Mouse (Mus musculus) urinary bladder, postnatal 4 days (tissue): ENCODE data around the gene Usp10.

ENCODE experiments used
- DNase-seq, 2 experiments: peaks; one replicate each; pipeline ENCODE4 v3.0.0; 2021 to 2022; ENCODE audit warnings: low spot score in 2 of 2

The Usp10 gene

DNA sequence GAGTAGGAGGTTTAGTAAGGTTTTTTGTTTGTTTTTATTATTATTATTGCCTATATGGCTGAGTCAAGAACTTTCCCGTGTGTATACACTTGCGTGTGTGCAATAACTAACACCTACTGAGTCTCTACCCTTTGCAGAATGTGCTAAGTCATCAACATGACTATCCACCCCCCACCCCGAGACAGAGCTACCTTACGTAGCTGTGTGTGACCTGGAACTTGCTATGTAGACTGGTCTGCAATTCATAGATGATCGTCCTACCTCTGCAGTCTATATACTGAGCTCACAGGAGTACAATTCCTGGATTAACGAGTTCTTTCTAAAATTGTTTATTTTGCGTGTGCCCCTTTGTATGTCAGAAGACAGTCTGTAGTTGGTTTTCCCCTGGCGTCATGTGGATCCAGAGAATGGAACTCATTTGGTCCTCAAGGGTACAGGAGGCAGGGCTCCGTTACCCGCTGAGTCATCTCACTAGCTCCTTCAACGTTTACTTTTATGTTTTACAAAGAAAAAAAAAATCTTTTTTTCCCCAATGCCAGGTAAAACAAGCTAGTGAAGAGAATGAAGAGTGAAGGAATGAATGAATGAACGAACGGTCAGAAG is at the start of gene Usp10:
Gene Usp10 (plus strand): TSS at position 417 of the 603 bp plus-strand sequence.
- no peak for DNase-seq

DNA sequence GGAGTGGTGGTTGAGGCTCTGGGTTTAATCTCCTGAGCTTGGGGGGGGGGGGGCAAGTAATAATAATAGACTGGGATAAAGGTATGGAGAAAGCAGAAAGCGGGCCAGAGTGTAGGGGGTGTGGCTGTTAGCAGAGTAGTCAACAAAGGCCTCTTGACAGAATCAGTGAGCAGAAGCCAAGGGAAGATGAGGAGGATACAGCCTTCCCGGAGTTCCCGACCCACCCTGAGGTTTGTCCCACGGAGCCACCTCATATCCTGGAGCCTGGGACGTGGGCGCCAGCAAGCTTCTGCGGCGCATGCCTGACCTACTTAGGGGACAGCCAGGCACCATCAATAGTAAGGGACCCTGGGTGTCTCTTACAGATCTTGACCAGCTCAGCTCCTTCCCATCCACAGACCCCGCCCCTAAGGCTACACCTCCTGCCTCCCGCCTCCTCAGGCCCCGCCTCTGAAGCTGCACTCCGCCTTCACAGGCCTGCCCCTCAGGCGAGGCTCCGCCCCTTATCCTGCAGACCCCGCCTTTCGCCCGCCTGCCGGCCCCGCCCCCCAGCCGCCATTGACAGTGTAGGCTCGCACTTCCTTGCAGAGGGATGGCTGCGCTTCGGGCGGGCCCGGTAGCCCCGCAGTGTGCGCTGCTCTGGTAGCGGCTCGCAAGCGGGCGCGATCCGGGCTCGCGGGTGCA is 48.3 kb upstream of the Usp10 start, which contains the start of gene Klhl36:
Gene Klhl36 (plus strand): TSS at position 561 of the 684 bp plus-strand sequence.
- DNase-seq: peak; percentile 98

DNA sequence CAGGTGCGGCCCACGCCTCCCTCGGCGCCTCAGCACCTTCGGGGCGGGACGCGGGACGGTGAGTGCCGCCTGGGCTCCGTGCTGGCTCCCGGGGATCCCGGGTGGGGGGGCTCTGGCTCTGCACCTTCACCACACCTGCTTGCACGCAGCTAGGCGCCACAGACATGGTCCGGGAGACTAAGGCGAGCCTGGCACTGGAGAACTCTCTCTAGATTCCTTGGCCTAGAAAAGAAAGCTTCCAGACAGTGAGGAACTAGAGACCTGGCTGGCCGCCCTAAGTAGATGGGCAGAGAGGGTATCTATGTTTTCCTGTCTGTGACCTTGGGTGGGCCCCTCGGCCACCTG is 47.8 kb upstream of the Usp10 start:
- DNase-seq: no peak

DNA sequence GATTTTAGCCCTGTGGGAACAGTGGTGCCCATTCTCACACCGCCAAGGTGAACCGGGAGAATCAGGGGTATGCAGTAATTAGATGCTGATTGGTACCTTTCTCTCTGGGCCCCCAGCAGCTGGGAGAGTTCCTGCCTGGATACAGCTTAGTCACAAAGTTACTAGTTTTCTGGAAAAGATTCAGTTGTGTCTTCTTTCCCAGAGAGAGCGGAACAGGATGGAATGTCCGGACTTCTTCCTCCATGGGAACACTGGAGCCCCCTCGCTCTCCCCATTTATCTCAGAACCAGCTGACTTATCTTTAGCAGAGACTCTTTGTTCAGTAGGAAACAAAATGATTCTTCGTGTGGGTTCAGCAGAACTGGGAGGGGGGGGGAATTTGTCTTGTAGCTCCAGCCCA is 47.4 kb upstream of the Usp10 start:
- no peak for DNase-seq

DNA sequence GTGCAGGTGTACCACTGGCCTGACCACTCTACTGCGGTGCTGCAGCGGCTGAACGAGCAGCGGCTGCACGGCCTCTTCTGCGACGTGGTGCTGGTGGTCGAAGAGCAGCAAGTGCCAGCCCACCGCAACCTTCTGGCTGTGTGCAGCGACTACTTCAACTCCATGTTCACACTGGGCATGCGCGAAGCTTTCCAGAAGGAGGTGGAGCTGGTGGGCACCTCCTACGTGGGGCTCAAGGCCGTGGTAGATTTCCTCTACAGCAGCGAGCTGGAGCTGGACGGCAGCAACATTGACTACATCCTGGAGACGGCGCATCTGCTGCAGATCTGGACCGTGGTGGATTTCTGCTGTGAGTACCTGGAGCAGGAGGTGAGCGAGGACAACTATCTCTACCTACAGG is 40.5 kb upstream of the Usp10 start:
- DNase-seq: no peak

DNA sequence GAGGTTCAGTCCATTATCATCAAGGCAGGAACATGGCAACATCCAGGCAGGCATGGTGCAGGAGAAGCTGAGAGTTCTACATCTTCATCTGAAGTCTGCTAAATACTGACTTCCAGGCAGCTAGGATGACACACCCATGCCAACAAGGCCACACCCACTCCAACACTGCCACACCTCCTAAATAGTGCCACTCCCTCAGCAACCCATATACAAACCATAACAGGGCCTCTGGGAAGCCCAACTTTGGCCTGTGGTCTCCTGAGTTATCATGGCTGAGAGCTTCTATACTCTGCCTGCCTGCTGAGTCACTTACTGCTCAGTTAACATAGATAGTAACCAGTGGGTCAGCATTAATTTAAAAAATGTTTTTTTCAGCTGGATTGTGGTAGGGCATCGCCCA is 37.0 kb upstream of the Usp10 start:
- no peak for DNase-seq

DNA sequence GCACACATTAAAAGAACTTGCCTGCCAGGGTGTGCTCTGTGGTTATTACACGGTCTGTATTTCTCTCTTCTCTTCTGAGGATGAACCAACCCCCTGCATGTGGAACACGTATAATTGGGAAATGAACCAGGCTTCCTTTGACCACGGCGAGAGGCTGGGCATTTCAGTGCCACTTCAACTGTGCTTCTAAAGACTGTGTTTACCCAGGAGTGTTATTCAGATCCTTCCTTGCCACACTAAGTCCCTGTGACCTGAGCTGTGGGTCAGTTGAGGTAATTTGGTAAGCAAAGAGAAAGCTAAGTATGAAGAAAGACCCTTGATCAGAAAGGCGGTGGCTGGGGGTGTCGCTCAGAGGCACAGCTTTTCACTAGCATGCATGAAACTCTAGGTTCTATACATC is 28.9 kb upstream of the Usp10 start:
- no peak for DNase-seq

DNA sequence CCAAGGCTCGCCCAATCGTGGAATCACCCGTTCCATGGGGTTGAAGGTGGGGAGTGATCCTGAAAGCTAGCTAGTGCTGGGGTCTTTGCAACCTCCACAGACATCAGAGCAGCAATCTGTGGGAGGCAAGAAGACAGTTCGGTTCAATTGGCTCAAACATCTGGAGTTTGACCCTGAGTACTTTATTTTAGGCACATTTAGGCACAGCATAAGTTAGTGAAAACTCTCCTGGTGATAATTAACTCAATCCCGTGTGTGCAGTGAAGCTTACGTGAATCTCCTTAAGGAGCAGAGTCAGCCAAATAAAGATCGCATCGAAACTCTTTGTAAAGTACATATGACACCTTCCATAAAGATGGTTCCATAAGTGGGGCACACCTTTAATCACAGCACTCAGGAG is 28.2 kb upstream of the Usp10 start:
- DNase-seq: no peak

DNA sequence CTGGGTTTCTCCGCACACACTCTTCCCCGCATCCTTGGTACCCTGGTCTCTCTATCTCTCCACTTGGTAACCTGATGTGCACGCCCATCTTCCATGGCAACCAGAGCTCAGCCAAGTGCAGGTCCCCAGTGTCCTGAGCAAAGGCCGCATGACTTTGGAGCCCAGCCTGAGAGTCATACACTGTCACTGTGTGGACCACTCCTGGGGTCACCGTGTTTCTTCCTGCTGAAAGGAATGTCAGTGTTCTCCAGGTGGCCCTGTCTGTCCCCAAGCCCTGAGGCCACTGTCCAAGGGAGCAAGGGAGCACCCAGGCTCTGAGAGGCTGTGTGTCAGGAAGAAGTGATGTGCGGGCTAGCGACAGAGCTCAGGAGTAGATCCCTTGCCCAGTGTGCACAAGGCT is 26.9 kb upstream of the Usp10 start:
- DNase-seq: no peak

DNA sequence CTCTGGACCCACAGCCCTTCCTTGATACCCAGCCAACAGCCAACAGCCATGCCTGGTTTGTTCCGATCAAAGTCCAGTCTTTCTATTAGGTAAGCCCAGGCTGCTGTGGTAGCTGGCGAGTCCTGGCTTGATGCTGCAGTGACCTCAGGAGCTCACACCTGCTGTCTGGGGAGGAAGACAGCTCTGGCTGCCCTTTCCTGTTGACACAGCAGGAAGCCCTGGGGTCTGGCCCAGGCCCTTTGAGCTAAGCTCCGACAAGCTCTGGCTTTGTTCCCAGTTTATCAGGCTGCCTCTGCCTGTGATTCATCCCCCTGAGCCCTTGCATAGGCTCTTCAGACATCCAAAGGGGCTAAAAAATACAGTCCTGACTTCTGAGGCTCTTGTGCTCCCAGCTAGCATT is 24.5 kb upstream of the Usp10 start:
- DNase-seq: peak in 1 of 2 experiments; percentile 29

DNA sequence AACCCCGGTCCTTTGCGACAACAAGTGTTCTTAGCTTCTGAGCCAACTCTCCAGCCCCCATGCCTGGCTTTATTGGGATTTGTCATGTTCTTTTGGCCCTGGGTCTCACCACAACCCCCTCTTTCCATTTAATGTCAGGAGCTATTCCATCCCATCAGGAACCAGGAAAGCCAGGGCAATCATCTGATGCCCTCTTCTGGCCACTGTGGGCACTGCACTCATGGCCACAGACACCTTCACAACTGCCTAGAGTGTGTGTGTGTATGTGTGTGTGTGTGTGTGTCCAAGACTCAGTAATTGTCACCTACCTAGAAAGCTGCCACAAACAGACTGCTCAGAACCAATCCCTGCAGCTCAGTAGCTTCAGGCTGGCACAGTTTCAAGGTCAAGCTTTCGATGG is 23.0 kb upstream of the Usp10 start:
- no peak for DNase-seq

DNA sequence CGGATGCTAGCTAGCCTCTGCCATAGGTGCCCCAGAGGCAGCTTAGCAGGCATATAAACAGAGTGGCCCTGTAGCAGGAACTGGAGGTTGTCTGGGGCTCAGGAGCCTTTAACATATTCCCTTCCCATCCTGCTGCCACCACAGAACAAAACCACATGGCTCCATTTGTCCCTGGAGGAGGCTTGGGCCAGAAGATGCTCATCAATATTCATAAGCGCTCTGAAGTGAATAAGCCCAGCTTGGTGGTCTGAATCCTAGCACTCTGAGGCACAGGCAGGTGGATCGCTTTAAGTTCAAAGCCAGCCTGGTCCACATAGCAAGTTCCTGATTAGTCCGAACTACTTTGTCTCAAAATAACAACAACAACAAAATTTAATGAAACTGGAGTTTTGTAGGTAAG is 22.1 kb upstream of the Usp10 start:
- DNase-seq: no peak

DNA sequence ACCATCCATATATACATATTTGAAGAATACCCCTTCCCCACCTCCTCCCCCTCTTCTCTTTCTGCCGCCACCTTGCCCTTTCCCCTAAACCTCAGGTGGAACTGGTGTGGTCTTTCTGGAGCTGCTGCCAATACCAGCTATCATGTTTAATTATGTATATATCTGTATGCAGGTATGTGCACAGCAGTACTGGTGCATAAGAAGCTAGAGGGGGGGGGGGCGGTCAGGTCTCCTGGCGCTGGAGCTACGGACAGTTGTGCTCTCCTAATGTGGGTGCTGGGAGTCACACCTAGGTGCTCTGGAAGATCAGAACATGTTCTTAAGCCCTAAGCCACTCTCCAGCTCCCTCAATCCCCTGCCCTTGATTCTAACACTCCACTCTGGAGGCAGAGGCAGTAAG is 13.1 kb upstream of the Usp10 start:
- no peak for DNase-seq

DNA sequence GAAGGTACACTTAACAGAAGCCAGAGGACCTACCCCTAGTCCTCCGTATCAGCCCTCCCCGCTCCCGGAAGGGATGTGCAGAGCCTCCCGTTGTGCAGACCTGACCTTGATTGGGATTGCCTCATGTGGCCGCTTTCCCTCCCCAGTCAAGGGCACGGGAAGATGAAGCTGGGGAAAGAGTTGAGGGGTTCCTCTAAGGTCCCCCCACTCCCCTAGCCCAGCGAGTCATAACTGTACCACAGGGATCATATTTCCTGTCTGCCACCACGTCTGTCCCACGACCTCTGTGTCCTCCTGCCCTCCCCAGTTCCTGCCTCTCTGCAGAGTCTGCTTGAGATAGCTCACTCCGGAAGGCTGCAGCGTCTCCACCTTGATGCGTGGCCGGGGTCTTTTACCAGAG is 12.2 kb upstream of the Usp10 start:
- no peak for DNase-seq

DNA sequence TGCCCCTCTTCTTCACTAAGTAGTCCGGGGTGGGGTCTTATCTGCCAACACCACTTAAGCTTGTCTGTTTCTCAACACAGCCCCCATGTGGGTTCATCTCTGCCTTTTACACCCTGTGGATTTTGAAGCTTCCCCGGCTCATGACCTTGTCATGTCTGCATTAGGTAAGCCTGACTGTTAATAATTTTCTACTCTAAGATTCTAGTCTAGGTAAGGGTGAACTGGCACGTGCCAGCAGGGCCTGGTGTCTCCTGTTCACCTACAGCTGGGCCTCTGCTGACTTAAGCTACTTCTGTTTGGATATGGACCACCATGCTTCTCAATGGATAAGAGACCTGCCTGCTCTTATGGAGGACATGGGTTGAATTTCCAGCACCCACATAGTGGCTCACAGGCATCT is 8.8 kb upstream of the Usp10 start:
- DNase-seq: no peak

DNA sequence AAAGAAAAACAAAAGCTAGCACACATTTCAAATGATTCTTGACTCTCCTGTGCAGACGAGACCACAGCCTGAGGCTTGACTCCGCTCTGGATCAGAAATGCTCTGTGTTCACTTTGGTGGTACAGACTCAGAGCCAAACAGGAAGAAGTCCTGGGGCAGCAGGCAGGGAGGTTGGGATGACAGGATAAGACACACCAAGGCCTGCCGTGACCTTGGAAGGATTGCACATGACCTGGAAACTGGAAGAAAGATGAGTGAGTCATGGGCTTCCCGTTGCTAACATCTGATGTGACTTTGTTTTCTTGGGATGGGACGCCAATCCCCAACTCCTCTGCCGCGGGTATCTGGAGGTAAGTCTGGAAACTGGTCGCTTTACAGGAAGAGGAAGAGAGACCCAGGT is 8.2 kb upstream of the Usp10 start:
- DNase-seq: no peak

DNA sequence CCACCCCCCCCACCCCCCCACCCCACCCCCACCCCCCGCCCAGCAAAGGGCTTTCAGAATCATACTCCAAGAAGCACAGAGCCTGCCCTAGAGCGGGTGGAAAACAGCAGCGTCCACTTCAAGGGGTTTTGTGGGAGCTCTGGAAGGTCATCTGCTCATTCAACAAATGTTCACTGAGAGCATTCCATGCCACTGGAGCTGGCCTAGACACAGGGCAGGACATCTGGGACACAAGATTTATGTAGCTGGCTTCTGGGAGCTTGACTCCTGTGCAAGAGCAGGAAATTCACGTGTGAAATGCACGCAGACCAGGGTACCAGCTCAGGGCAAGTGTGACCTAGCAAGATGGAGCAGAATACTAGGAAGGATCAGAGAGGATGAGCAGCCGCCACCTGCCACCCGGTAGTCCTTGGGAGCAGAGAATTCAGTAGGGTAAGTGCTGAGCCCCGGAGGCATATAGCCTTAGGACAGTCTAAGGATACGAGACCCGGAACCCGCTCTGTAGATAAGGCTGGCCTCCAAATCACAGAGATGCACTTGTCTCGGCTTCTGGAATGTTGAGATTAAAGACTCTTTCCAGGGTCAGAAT is 5.7 kb upstream of the Usp10 start:
- no peak for DNase-seq

DNA sequence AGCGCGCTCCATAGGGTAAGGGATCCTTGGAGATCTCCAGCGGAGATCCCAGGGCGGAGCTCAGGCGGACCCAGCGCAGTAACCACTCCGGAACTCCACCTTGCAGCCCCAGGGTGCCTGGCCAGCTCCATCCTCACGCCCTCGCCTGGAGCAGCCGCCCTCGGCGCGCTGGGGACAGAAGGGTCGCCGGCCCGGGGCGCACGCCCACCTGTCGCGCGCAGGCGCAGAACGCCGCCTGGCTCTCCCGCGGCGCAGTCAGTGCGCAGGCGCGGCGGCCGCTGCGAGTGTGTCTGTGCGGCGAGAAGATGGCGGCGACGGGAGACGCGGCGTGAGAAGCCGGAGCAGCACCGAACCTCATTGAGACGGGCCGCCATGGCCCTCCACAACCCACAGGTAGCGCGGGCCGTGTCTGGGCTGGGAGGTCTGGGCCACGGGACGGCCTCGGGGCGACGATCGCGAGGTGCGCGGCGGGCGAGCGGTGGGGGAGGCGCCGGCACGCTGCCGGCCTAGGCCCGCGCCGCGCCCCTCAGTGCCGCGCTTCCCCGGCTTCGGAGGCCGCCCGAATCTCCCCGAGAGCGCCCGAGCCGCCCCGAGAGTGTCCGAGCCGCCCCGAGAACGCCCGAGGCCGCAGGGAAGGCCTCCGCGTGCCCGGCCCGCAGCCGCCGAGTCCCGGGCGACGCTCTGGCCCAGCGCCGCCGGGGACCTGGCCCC is 542 bp downstream of the Usp10 start, which contains the start of gene Gm20388:
Gene Gm20388 (plus strand): TSS at position 295 of the 711 bp plus-strand sequence.
- DNase-seq: peak; percentile 90 to 91

DNA sequence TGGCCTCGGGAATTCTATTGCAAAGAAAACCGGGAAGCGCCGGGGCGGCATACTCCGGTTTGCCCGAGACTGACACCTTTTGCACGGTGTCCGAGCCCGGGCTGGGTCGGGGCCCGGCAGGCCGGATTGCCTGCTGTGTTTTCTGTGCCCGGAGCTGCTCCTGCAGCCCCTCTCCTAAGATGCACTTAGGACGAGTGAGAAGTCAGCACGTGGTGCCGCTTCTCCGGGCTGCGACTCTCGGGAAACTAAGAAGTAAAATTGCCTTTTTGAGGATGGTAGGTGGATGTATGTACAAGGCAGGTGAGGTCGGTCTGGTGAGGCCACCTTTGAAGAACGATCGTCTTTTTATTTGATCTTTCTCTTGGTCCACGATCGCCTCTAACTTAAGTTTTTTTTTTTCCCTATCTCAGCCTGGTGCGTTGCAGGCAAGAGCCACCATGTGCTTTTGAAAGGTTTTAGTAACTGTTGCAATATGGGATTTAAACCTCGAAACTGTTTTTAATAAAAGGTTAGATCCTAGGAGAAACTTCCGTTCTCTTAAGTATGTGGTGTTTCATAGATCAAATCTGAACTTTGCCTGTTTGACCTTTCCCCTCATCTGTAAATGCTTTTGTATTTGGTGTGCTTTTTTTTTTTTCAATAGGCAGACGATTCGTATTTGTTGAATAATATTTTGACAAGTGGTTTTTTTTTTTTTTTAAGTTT is 1.2 kb downstream of the Usp10 start:
- DNase-seq: no peak

DNA sequence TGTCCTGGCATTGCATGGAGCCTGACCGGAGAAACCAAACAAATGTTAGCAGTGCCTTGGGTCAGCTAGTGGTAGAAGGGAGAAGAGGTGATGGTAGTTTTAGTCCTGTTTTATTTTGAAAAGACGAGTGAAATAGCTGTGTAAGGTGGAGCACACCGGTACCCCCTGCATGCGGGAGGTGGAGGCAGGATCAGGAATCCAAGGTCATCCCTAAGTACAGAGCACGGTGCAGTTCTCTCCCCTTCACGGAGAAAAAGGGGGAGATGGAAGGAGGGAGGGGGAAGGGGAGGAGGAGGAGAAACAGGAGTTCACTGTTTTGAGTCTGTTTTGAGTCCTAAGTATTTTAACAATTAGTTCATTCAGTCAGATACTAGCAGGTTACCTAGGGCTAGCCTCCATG is 2.5 kb downstream of the Usp10 start:
- DNase-seq: no peak

DNA sequence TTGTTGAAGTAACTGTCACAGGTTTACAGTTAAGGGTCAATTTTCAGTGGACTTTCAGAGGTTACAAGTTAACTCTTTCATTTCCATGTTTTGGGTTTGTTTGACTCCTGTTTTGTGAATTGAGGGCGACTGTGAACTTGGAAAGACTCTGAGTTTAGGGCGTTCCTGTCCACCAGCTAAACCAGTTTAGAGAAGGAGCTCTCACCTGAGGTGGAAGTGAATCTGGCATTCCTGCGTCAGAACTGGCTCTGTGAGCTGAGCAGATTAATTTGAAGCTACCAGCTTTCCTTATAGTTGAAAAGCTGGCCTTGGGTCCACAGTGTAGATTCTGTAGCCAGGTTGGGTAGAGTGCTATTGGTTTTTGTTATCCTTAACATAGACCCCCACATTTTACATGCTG is 3.0 kb downstream of the Usp10 start:
- no peak for DNase-seq

DNA sequence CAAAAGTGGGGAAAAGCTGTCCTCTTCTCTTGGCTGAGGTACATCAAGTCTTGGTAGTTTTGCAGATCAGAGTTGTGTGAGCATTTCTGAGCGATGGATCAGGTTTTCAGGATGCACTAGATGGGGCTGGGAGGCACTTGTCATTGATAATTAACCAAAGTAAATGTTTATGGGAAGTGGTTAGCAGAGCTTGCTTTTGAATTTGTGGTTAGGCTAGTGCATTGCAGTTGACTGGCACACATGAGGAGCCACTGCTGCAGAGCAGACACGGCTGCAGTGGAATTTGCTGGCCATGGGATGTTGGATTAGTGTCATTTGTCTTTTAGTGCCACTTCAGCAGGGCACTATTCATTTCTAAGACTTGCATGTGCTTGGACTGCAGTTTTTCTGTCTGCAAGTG is 4.0 kb downstream of the Usp10 start:
- DNase-seq: no peak
